Mouse (Mus musculus) liver, embryonic 14.5 days (tissue): ENCODE data around the gene Polr2e. TPM values are rescaled to one million over a fixed set of nuclear protein-coding genes. Genes with fewer than 3 reads are reported as not detected.

Source experiments
- ATAC-seq: fragments of 200-750 bp; cut with Nextera tagmentation; 2 replicates; pipeline ENCODE4 v1.8.0; 2017; ENCODE audit warnings: moderate number of reproducible peaks, mild to moderate bottlenecking, moderate library complexity; ENCODE audit not compliant: insufficient read depth
- DNase-seq, 3 experiments: peaks; one replicate each; pipeline ENCODE4 v3.0.0-alpha.2; 2012 to 2013; ENCODE audit warnings: low read depth in 3 of 3, low spot score in 3 of 3
- H3K27ac ChIP-seq: fragments of 300-500 bp; sonication (generic); 2 replicates; pipeline ENCODE4 v1.5.1; 2014; ENCODE audit warnings: moderate library complexity, mild to moderate bottlenecking, control low read depth, inconsistent platforms
- H3K27me3 ChIP-seq: fragments of 300-500 bp; sonication (generic); 2 replicates; pipeline ENCODE4 v1.6.1; 2014; ENCODE audit warnings: mild to moderate bottlenecking, low read length, moderate library complexity; ENCODE audit not compliant: control insufficient read depth, insufficient read depth
- H3K36me3 ChIP-seq: fragments of 300-500 bp; sonication (generic); replicated peaks from 2 replicates; pipeline ENCODE4 v1.6.1; 2014; ENCODE audit warnings: low read depth; ENCODE audit not compliant: control insufficient read depth, insufficient read depth
- H3K4me1 ChIP-seq, 2 experiments: fragments of 200-500 bp in 1 of 2; fragments of 300-500 bp in 1 of 2; sonication (generic) in 1 of 2; replicated peaks; 2 replicates each; pipeline ENCODE4 v1.6.1; 2012 to 2014; ENCODE audit warnings: antibody characterized with exemption in 1 of 2, inconsistent platforms in 1 of 2, low read length in 1 of 2; ENCODE audit not compliant: control insufficient read depth in 2 of 2, insufficient read depth in 2 of 2
- H3K4me2 ChIP-seq: fragments of 300-500 bp; sonication (generic); 2 replicates; pipeline ENCODE4 v1.6.1; 2014; ENCODE audit warnings: low read depth, mild to moderate bottlenecking, control low read depth, moderate library complexity
- H3K4me3 ChIP-seq, 2 experiments: fragments of 200-500 bp in 1 of 2; fragments of 300-500 bp in 1 of 2; sonication (generic) in 1 of 2; 2 replicates each; pipeline ENCODE4 v1.5.1; 2012 to 2014; ENCODE audit warnings: low read depth in 2 of 2, low read length in 2 of 2, mild to moderate bottlenecking in 2 of 2, control low read depth in 1 of 2, inconsistent platforms in 1 of 2, moderate library complexity in 1 of 2; ENCODE audit not compliant: insufficient read depth in 1 of 2
- H3K9ac ChIP-seq: fragments of 300-500 bp; sonication (generic); replicated peaks from 2 replicates; pipeline ENCODE4 v1.6.1; 2014; ENCODE audit warnings: mild to moderate bottlenecking, control low read depth, moderate library complexity
- H3K9me3 ChIP-seq: fragments of 300-500 bp; sonication (generic); 2 replicates; pipeline ENCODE4 v1.6.1; 2016; ENCODE audit warnings: low read length, mixed read lengths; ENCODE audit not compliant: control insufficient read depth
- CTCF ChIP-seq: IDR thresholded peaks from 2 replicates; pipeline ENCODE4 v1.5.1; 2016; ENCODE audit warnings: antibody characterized with exemption, low read depth, control low read depth
- EP300 ChIP-seq: IDR thresholded peaks from 2 replicates; pipeline ENCODE4 v1.6.1; 2016; ENCODE audit warnings: antibody characterized with exemption, low read depth
- WGBS: fragments of 180-500 bp; shearing (Covaris S2); extraction: QIAGEN DNeasy Blood & Tissue Kit; methylation state at CpG from one replicate; pipeline ENCODE4 v1.1.7; 2014; ENCODE audit not compliant: insufficient replicate concordance; 5-methylcytosine and 5-hydroxymethylcytosine counted together
- polyA plus RNA-seq, 2 experiments: library from polyadenylated mRNA; depleted of rRNA in 1 of 2; stranded (reverse) in 1 of 2; unstranded in 1 of 2; fragments of >200 nt; fragmentation: Nextera tagmentation in 1 of 2; extraction: Ambion mirVana in 1 of 2; gene quantifications; 2 replicates each; pipeline versions ENCODE4 v1.2.1 to v1.2.3; 2012 to 2014

The Polr2e gene
- polyA plus RNA-seq (2012; rRNA removed) (77.0 and 121 TPM in 2 replicates), polyA plus RNA-seq (2014; fragmentation: Nextera tagmentation; extraction: Ambion mirVana) (88.0 and 90.2 TPM in 2 replicates)

GRCm38 (mm10) chr10:80039559-80039979, at the start of gene Polr2e:
TSS of gene Polr2e (minus strand) at chr10:80039795.
- TF ChIP-seq CTCF (peak; percentile 39), EP300 (peak; percentile 81)
- Histone ChIP-seq H3K4me1 (peaks cover 5 to 9% of the 10 kb centered on the region in 2 experiments), H3K27me3 (no peaks in the 10 kb centered on the region), H3K4me3 (peak within 1 kb of the TSS; percentile 93 to 95), H3K36me3 (peaks cover 28% of the 10 kb centered on the region), H3K4me2 (peak within 1 kb of the TSS; percentile 97), H3K9ac (peak within 1 kb of the TSS; percentile 94), H3K9me3 (no peaks in the 10 kb centered on the region), H3K27ac (peak within 1 kb of the TSS; percentile 63)
- under 1% methylated on average over 40 of the region's 40 CpGs for WGBS
- peak; percentile 98 for ATAC-seq
- DNase-seq, result peak; percentile 94 to 96 (median 94)

- DNase-seq, result no peak
- no peaks in the 10 kb centered on the region for H3K27me3 ChIP-seq
- no peaks in the 10 kb centered on the region; a peak in 1 of 4 replicates for H3K4me1 ChIP-seq
- H3K27ac ChIP-seq, result no peak overlapping the region
- no peak overlapping the region for H3K9ac ChIP-seq
- TF ChIP-seq EP300 (no peak), CTCF (peak; percentile 43; the same call in 1 of the 2 replicates)
- 55% methylated on average over 4 of the region's 4 CpGs for WGBS
- H3K4me2 ChIP-seq, result no peak overlapping the region
- no peaks in the 10 kb centered on the region for H3K9me3 ChIP-seq
- H3K4me3 ChIP-seq, result no peak overlapping the region
- ATAC-seq, result peak; percentile 24; the same call in 1 of the 2 replicates
- H3K36me3 ChIP-seq, result peaks cover 6% of the 10 kb centered on the region
Observed at GRCm38 (mm10) chr10:80089146-80089545, 49.6 kb upstream of the Polr2e start.

GRCm38 (mm10) chr10:80087483-80087882, 47.9 kb upstream of the Polr2e start:
- DNase-seq (no peak), ATAC-seq (no peak)
- Histone ChIP-seq H3K27me3 (no peaks in the 10 kb centered on the region), H3K4me1 (no peaks in the 10 kb centered on the region; a peak in 1 of 4 replicates), H3K27ac (no peak overlapping the region), H3K4me3 (no peak overlapping the region), H3K9me3 (no peaks in the 10 kb centered on the region), H3K36me3 (peaks cover 9% of the 10 kb centered on the region), H3K4me2 (no peak overlapping the region), H3K9ac (no peak overlapping the region)
- TF ChIP-seq CTCF, result no peak
- TF ChIP-seq EP300, result no peak
- 59% methylated on average over 8 of the region's 8 CpGs for WGBS

- no peaks in the 10 kb centered on the region for H3K9me3 ChIP-seq
- 34% methylated on average over 3 of the region's 3 CpGs for WGBS
- no peak overlapping the region; the same call in 1 of the 2 replicates for H3K9ac ChIP-seq
- H3K4me1 ChIP-seq, result peaks cover under 1 to 2% of the 10 kb centered on the region in 2 experiments
- H3K27me3 ChIP-seq, result no peaks in the 10 kb centered on the region
- DNase-seq, result no peak
- no peak for ATAC-seq
- no peak overlapping the region for H3K4me3 ChIP-seq
- H3K27ac ChIP-seq, result no peak overlapping the region
- no peak for TF ChIP-seq CTCF
- no peak for TF ChIP-seq EP300
- H3K4me2 ChIP-seq, result no peak overlapping the region
- peaks cover 15% of the 10 kb centered on the region for H3K36me3 ChIP-seq
Observed at GRCm38 (mm10) chr10:80086847-80087246, 47.3 kb upstream of the Polr2e start.

GRCm38 (mm10) chr10:80084817-80085487, 45.4 kb upstream of the Polr2e start:
- Histone ChIP-seq H3K9me3 (no peaks in the 10 kb centered on the region), H3K4me2 (no peak overlapping the region), H3K27ac (no peak overlapping the region), H3K4me1 (peaks cover 16 to 21% of the 10 kb centered on the region in 2 experiments), H3K27me3 (no peaks in the 10 kb centered on the region), H3K36me3 (peaks cover 17% of the 10 kb centered on the region), H3K9ac (no peak overlapping the region), H3K4me3 (no peak overlapping the region)
- WGBS, result 82% methylated on average over 9 of the region's 9 CpGs
- no peak for TF ChIP-seq EP300
- TF ChIP-seq CTCF, result no peak
- ATAC-seq (no peak), DNase-seq (no peak)
